Mouse (Mus musculus) kidney, adult 18-20 months (tissue): ENCODE measurements at regions not wholly inside any gene's neighbourhood (a gene's known extent, or its start where the extent isn't known, plus 50 kb on each side); places are given as distances from the start of the nearest gene placed in this dataset.

Experiments
- DNase-seq: peaks from one replicate; pipeline ENCODE4 v3.0.0; 2021

GRCm38 (mm10) chr11:112657410-112658159 lies 124.4 kb upstream of the Sox9 start:
- DNase-seq, result no peak

GRCm38 (mm10) chr11:112659911-112660310 lies 122.1 kb upstream of the Sox9 start:
- no peak for DNase-seq

- DNase-seq, result no peak
Measured at GRCm38 (mm10) chr11:112661426-112661825, 120.6 kb upstream of the Sox9 start.

- DNase-seq, result no peak
Measured at GRCm38 (mm10) chr11:112667311-112667710, 114.7 kb upstream of the Sox9 start.

- no peak for DNase-seq
Measured at GRCm38 (mm10) chr11:112672086-112672485, 109.9 kb upstream of the Sox9 start.

- DNase-seq, result no peak
Measured at GRCm38 (mm10) chr11:112690047-112690446, 92.0 kb upstream of the Sox9 start.

- DNase-seq, result no peak
Measured at GRCm38 (mm10) chr11:112706091-112706490, 75.9 kb upstream of the Sox9 start.

GRCm38 (mm10) chr11:112708119-112708730 lies 73.8 kb upstream of the Sox9 start:
- no peak for DNase-seq

- DNase-seq, result no peak
Measured at GRCm38 (mm10) chr11:112711656-112712055, 70.4 kb upstream of the Sox9 start.

GRCm38 (mm10) chr11:112718547-112718946 lies 63.5 kb upstream of the Sox9 start:
- DNase-seq, result no peak

- DNase-seq, result no peak
Measured at GRCm38 (mm10) chr11:112720652-112721051, 61.4 kb upstream of the Sox9 start.

- DNase-seq, result no peak
Measured at GRCm38 (mm10) chr11:112722936-112723335, 59.1 kb upstream of the Sox9 start.

GRCm38 (mm10) chr11:112728154-112728952 lies 53.7 kb upstream of the Sox9 start:
- no peak for DNase-seq
